Comparison of ENCODE assay signal across 8 mouse cellular contexts in the genomic region with DNA sequence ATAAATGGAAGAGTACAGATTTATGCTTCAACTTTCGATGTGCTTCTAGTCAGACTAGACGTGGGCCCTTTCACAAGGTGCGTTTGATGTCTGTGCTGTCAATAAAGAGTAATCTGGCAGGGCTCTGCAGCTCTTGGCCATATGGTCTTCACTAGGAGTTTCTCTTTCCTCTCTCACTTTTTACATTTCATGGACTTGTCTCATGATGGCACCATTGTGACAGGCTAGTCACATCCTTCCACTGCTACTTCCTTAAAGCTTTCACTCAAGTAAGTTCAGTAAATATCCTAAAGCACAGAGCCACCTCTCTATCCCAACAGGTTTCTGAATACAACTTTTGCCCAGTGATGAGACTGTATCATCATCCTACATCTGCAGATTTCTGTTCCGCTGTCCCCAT. TPM values are rescaled to one million over a fixed set of nuclear protein-coding genes. Genes with fewer than 3 reads are reported as not detected.
DNase-seq lines count a peak whose midpoint lies in the region; ATAC-seq and TF ChIP-seq lines count a peak whose summit lies in the region.

No protein-coding gene starts in this region.

- DNase-seq in cerebellum, postnatal 10 days, result peak; percentile 26 to 30
- DNase-seq in cerebellum, postnatal 25 days, result no peak
- peak; percentile 58 for DNase-seq in liver, adult 2 months (ENCODE audit: extremely low read depth, low read depth, low spot score)
- DNase-seq in liver, result no peak
- peak; percentile 20 for DNase-seq in heart, postnatal 14 days
- no peak for DNase-seq in adrenal gland, adult (ENCODE audit: inconsistent age in 2 of 2, low spot score in 1 of 2)
- DNase-seq in gastrocnemius, postnatal 36 days, result no peak

- H3K36me3 ChIP-seq in liver, adult 2 months (ENCODE audit: control insufficient read depth, insufficient read depth, low read length), result no peaks in the 10 kb centered on the region

- H3K4me3 ChIP-seq in liver, adult 2 months (ENCODE audit: insufficient read depth, low read depth, low read length), result no peak overlapping the region

- no peak overlapping the region for H3K27ac ChIP-seq in liver, adult 2 months (replicated peaks; ENCODE audit: insufficient read depth, low read depth, low read length)

- no peak for TF ChIP-seq CTCF in liver, adult 2 months (IDR thresholded peaks at IDR 0.05; ENCODE audit: low read depth, low read length)

- H3K79me2 ChIP-seq in liver, adult 2 months (ENCODE audit: control insufficient read depth, insufficient read depth, low read length), result no peaks in the 10 kb centered on the region

- ATAC-seq in megakaryocyte, adult 5-6 weeks (ENCODE audit: poor library complexity, severe bottlenecking), result peak; percentile 63

- peaks cover 11% of the 10 kb centered on the region; the same call in 1 of the 2 replicates for H3K4me1 ChIP-seq in liver, adult 2 months (ENCODE audit: control insufficient read depth, insufficient read depth, low read length)

- no peak for TF ChIP-seq POLR2A in liver, adult 2 months (IDR thresholded peaks at IDR 0.05; ENCODE audit: extremely low read depth, insufficient read depth, low read length)

- no peaks in the 10 kb centered on the region for H3K27me3 ChIP-seq in liver, adult 2 months (ENCODE audit: control insufficient read depth, insufficient read depth, low read length)

- intact Hi-C loops in heart, postnatal 14 days (cut with DNase I), result loop anchor here (2.0 to 5.0 kb wide), 2 partner anchors 134 to 251 kb away; partner anchors contain the start of gene Ccdc83
- intact Hi-C loops in gastrocnemius, postnatal 36 days (cut with DNase I), result no loop called here

- WGBS in liver, adult 2 months, result 45% methylated on average over 4 of the region's 4 CpGs

- H3K9ac ChIP-seq in liver, adult 2 months (ENCODE audit: low read depth, low read length), result no peak overlapping the region

RNA-seq across cellular contexts. Expression of gene Eed, which starts 35.7 kb away (rescaled TPM):
- total RNA-seq in liver, adult 2 months (2014; rRNA removed), result 30.7 and 43.5 TPM in 2 replicates
- 10.7 and 16.1 TPM in 2 replicates for polyA plus RNA-seq in liver, adult 2 months (2012; rRNA removed)
- 10 to 100 TPM; 27.1 to 31.3 TPM for total RNA-seq in heart, postnatal 14 days (2021)
- 126 and 156 TPM in 2 replicates for total RNA-seq in megakaryocyte, adult 5-6 weeks (2015)
- total RNA-seq in megakaryocyte, adult 5-6 weeks (2017), result 114 and 124 TPM in 2 replicates
- 10 to 100 TPM; 29.1 to 30.6 TPM for total RNA-seq in gastrocnemius, postnatal 36 days (2021)

Comparison
In these comparisons a context has a peak if more than half of its experiments do, and no peak if none do; other contexts are left out.
1. DNase-seq: peak in cerebellum, postnatal 10 days (2 of 2), liver, adult 2 months (single experiment) and heart, postnatal 14 days (2 of 2); none in cerebellum, postnatal 25 days (0 of 2), liver (single experiment), adrenal gland, adult (0 of 2) and gastrocnemius, postnatal 36 days (0 of 2).